ENCODE assay signal across 16 mouse cellular contexts in genomic region chr13:116311011-116311410, GRCm38 (mm10). TPM values are rescaled to one million over a fixed set of nuclear protein-coding genes. Genes with fewer than 3 reads are reported as not detected.
DNase-seq lines count a peak whose midpoint lies in the region; ATAC-seq lines count a peak whose summit lies in the region.
"Had no signal": no experiment of that assay in that cellular context is flagged by ENCODE, and none has a peak within 500 bp of the region (broad histone marks: within the 10 kb centered on the region; RNA-seq: fewer than 3 reads in every experiment).

No protein-coding gene starts in this region.

- no peak overlapping the region for H3K4me2 ChIP-seq in hindbrain, embryonic 12.5 days (replicated peaks)
- no peak overlapping the region for H3K4me2 ChIP-seq in hindbrain, embryonic 14.5 days (replicated peaks)
- H3K4me2 ChIP-seq in embryonic facial prominence, embryonic 14.5 days (ENCODE audit: low read depth, low read length): peak overlapping the region; percentile 28
- peak overlapping the region; percentile 10; the same call in 1 of the 2 replicates for H3K4me2 ChIP-seq in forebrain, embryonic 16.5 days (ENCODE audit: low read length)
- H3K4me2 ChIP-seq in neural tube, embryonic 13.5 days: peak overlapping the region; percentile 76
- H3K4me2 ChIP-seq: hindbrain, embryonic 15.5 days had no signal

- no peak overlapping the region for H3K27ac ChIP-seq in hindbrain, embryonic 12.5 days
- no peak overlapping the region for H3K27ac ChIP-seq in hindbrain, embryonic 14.5 days
- no peak overlapping the region for H3K27ac ChIP-seq in embryonic facial prominence, embryonic 14.5 days (replicated peaks; ENCODE audit: low read depth, low read length)
- no peak overlapping the region for H3K27ac ChIP-seq in forebrain, embryonic 16.5 days (ENCODE audit: low read length)
- peak overlapping the region; percentile 84 for H3K27ac ChIP-seq in neural tube, embryonic 13.5 days (replicated peaks)
- H3K27ac ChIP-seq: hindbrain, embryonic 15.5 days; liver, embryonic 14.5 days; macrophage had no signal

- intact Hi-C loops in left cerebral cortex, postnatal 4 days (cut with DNase I): loop anchor here (5.0 to 10.0 kb wide), 2 partner anchors 396 to 1026 kb away; no protein-coding TSS in a partner anchor

- WGBS in hindbrain, embryonic 12.5 days: 5% methylated on average over 4 of the region's 4 CpGs
- WGBS in hindbrain, embryonic 14.5 days: 0% methylated on average over 4 of the region's 4 CpGs
- WGBS in embryonic facial prominence, embryonic 14.5 days: 10% methylated on average over 4 of the region's 4 CpGs
- whole genome bisulfite sequencing in forebrain, embryonic 16.5 days: 10% methylated on average over 4 of the region's 4 CpGs
- 0% methylated on average over 4 of the region's 4 CpGs for WGBS in neural tube, embryonic 13.5 days

- no peak for DNase-seq in hindbrain, embryonic 14.5 days (ENCODE audit: low spot score)
- DNase-seq in embryonic facial prominence, embryonic 14.5 days (ENCODE audit: low spot score): no peak
- DNase-seq in left cerebral cortex, postnatal 4 days: no peak
- no peak for DNase-seq in thymus, postnatal 4 days
- no peak for DNase-seq in kidney, adult 11 months
- DNase-seq: cerebellum, postnatal 25 days; kidney, postnatal 10 days; right cerebral cortex, postnatal 14 days had no signal

- 0 out of 2 replicates have a peak, but pooled peaks cover 6% of the 10 kb centered on the region for H3K4me1 ChIP-seq in hindbrain, embryonic 12.5 days
- H3K4me1 ChIP-seq in hindbrain, embryonic 14.5 days (replicated peaks; ENCODE audit: control insufficient read depth, insufficient read depth, low read length): 0 out of 2 replicates have a peak, but pooled peaks cover 6% of the 10 kb centered on the region
- no peaks in the 10 kb centered on the region for H3K4me1 ChIP-seq in embryonic facial prominence, embryonic 14.5 days (ENCODE audit: control insufficient read depth, insufficient read depth, low read length)
- peaks cover 13% of the 10 kb centered on the region for H3K4me1 ChIP-seq in forebrain, embryonic 16.5 days (replicated peaks; ENCODE audit: control insufficient read depth, insufficient read depth, low read length)
- H3K4me1 ChIP-seq in neural tube, embryonic 13.5 days (replicated peaks): peaks cover 14% of the 10 kb centered on the region

- no peaks in the 10 kb centered on the region for H3K36me3 ChIP-seq in hindbrain, embryonic 12.5 days
- H3K36me3 ChIP-seq in hindbrain, embryonic 14.5 days (replicated peaks; ENCODE audit: control insufficient read depth, insufficient read depth): no peaks in the 10 kb centered on the region
- H3K36me3 ChIP-seq in embryonic facial prominence, embryonic 14.5 days (ENCODE audit: control insufficient read depth, insufficient read depth, low read length): no peaks in the 10 kb centered on the region
- no peaks in the 10 kb centered on the region for H3K36me3 ChIP-seq in forebrain, embryonic 16.5 days (ENCODE audit: control insufficient read depth, insufficient read depth)
- H3K36me3 ChIP-seq in neural tube, embryonic 13.5 days: no peaks in the 10 kb centered on the region
- H3K36me3 ChIP-seq: hindbrain, embryonic 15.5 days had no signal

- 0 out of 2 replicates have a peak overlapping the region, but pooled peaks have one; percentile 53 for H3K4me3 ChIP-seq in hindbrain, embryonic 12.5 days
- no peak overlapping the region for H3K4me3 ChIP-seq in hindbrain, embryonic 14.5 days (replicated peaks; ENCODE audit: low read length)
- H3K4me3 ChIP-seq in embryonic facial prominence, embryonic 14.5 days (ENCODE audit: low read depth, low read length): peak overlapping the region; percentile 58
- peak overlapping the region; percentile 70 for H3K4me3 ChIP-seq in forebrain, embryonic 16.5 days (replicated peaks; ENCODE audit: low read length)
- H3K4me3 ChIP-seq in neural tube, embryonic 13.5 days: peak overlapping the region; percentile 51
- H3K4me3 ChIP-seq: hindbrain, embryonic 15.5 days had no signal

- ATAC-seq in hindbrain, embryonic 12.5 days (ENCODE audit: low FRiP score): no peak
- ATAC-seq in hindbrain, embryonic 14.5 days (ENCODE audit: low FRiP score): no peak
- ATAC-seq in embryonic facial prominence, embryonic 14.5 days (ENCODE audit: low read depth): no peak
- no peak for ATAC-seq in forebrain, embryonic 16.5 days
- ATAC-seq in neural tube, embryonic 13.5 days (ENCODE audit: low read depth): no peak
- ATAC-seq: Patski had no signal

- H3K9ac ChIP-seq in hindbrain, embryonic 12.5 days: no peak overlapping the region
- no peak overlapping the region for H3K9ac ChIP-seq in hindbrain, embryonic 14.5 days
- peak overlapping the region; percentile 28; the same call in 1 of the 2 replicates for H3K9ac ChIP-seq in embryonic facial prominence, embryonic 14.5 days (ENCODE audit: low read depth, low read length)
- H3K9ac ChIP-seq in forebrain, embryonic 16.5 days (replicated peaks; ENCODE audit: low read depth, low read length): no peak overlapping the region
- H3K9ac ChIP-seq in neural tube, embryonic 13.5 days: peak overlapping the region; percentile 68
- H3K9ac ChIP-seq: hindbrain, embryonic 15.5 days; liver, embryonic 14.5 days had no signal

- H3K27me3 ChIP-seq in hindbrain, embryonic 12.5 days: peaks cover 87% of the 10 kb centered on the region
- peaks cover 97% of the 10 kb centered on the region for H3K27me3 ChIP-seq in hindbrain, embryonic 14.5 days (ENCODE audit: control insufficient read depth, insufficient read depth, low read length)
- peaks cover 90% of the 10 kb centered on the region for H3K27me3 ChIP-seq in embryonic facial prominence, embryonic 14.5 days (replicated peaks; ENCODE audit: control insufficient read depth, insufficient read depth, low read length)
- peaks cover 57% of the 10 kb centered on the region for H3K27me3 ChIP-seq in forebrain, embryonic 16.5 days (replicated peaks; ENCODE audit: control insufficient read depth, insufficient read depth, low read length)
- H3K27me3 ChIP-seq in neural tube, embryonic 13.5 days: peaks cover 97% of the 10 kb centered on the region
- H3K27me3 ChIP-seq: CH12.LX had no signal

- H3K9me3 ChIP-seq in hindbrain, embryonic 12.5 days (replicated peaks): no peaks in the 10 kb centered on the region
- H3K9me3 ChIP-seq in hindbrain, embryonic 14.5 days (ENCODE audit: control insufficient read depth, low read length): peaks cover 5% of the 10 kb centered on the region; the same call in 1 of the 2 replicates
- no peaks in the 10 kb centered on the region for H3K9me3 ChIP-seq in embryonic facial prominence, embryonic 14.5 days (ENCODE audit: control insufficient read depth, low read length)
- H3K9me3 ChIP-seq in forebrain, embryonic 16.5 days (ENCODE audit: control insufficient read depth, low read length): peaks cover 2% of the 10 kb centered on the region; the same call in 1 of the 2 replicates
- H3K9me3 ChIP-seq in neural tube, embryonic 13.5 days: no peaks in the 10 kb centered on the region
- H3K9me3 ChIP-seq: hindbrain, embryonic 15.5 days had no signal

RNA-seq across cellular contexts. Expression of gene Isl1, which starts 1.5 kb away (rescaled TPM):
- polyA plus RNA-seq in hindbrain, embryonic 12.5 days (2016; fragmentation: Nextera tagmentation; extraction: Ambion mirVana): 44.2 and 45.5 TPM in 2 replicates
- polyA plus RNA-seq in hindbrain, embryonic 14.5 days (2014; fragmentation: Nextera tagmentation; extraction: Ambion mirVana): 24.6 and 26.1 TPM in 2 replicates
- polyA plus RNA-seq in embryonic facial prominence, embryonic 14.5 days (2014; fragmentation: Nextera tagmentation; extraction: Ambion mirVana): 24.0 and 25.9 TPM in 2 replicates
- polyA plus RNA-seq in forebrain, embryonic 16.5 days (2015; fragmentation: Nextera tagmentation; extraction: Ambion mirVana): 49.7 and 61.5 TPM in 2 replicates
- 133 and 169 TPM in 2 replicates for polyA plus RNA-seq in neural tube, embryonic 13.5 days (2015; fragmentation: Nextera tagmentation; extraction: Ambion mirVana)
- 10 to 100 TPM in 1 of 2 experiments, 1 to 10 TPM in 1; 3.6 to 10.5 TPM for total RNA-seq in left cerebral cortex, postnatal 4 days (2021)
- total RNA-seq: CH12.LX had no signal
- polyA plus RNA-seq: macrophage, Patski had no signal

Comparison
In these comparisons a context has a peak if more than half of its experiments do, and no peak if none do; other contexts are left out.
1. H3K4me2 ChIP-seq: peak in embryonic facial prominence, embryonic 14.5 days (single experiment), forebrain, embryonic 16.5 days (single experiment) and neural tube, embryonic 13.5 days (single experiment); none in hindbrain, embryonic 12.5 days (single experiment) and hindbrain, embryonic 14.5 days (single experiment).
2. H3K9ac ChIP-seq: peak in embryonic facial prominence, embryonic 14.5 days (single experiment) and neural tube, embryonic 13.5 days (single experiment); none in hindbrain, embryonic 12.5 days (single experiment), hindbrain, embryonic 14.5 days (single experiment) and forebrain, embryonic 16.5 days (single experiment).